Mouse (Mus musculus) urinary bladder, postnatal 0 days (tissue): ENCODE measurements around the gene Arrdc4. TPM values are rescaled to one million over a fixed set of nuclear protein-coding genes. Genes with fewer than 3 reads are reported as not detected.

Source experiments
- polyA plus RNA-seq: library from polyadenylated mRNA; unstranded; fragments of >200 nt; fragmentation: Nextera tagmentation; extraction: Ambion mirVana; gene quantifications from 2 replicates; pipeline ENCODE4 v1.2.1, GENCODE M21; 2015

The Arrdc4 gene
- 26.0 and 30.7 TPM in 2 replicates for polyA plus RNA-seq

GRCm38 (mm10) chr7:68748761-68749635, at the start of gene Arrdc4:
TSS of gene Arrdc4 (minus strand) at chr7:68749241.

